ENCODE assay signal across 12 mouse cellular contexts in genomic region chr4:83655396-83655795, GRCm38 (mm10).
DNase-seq lines count a peak whose midpoint lies in the region; ATAC-seq lines count a peak whose summit lies in the region.
"Had no signal": no experiment of that assay in that cellular context is flagged by ENCODE, and none has a peak within 500 bp of the region (broad histone marks: within the 10 kb centered on the region; RNA-seq: fewer than 3 reads in every experiment).

No protein-coding gene starts in this region.

- WGBS in hindbrain, embryonic 11.5 days = 23% methylated on average over 6 of the region's 6 CpGs
- WGBS in hindbrain, embryonic 16.5 days = 21% methylated on average over 6 of the region's 6 CpGs
- 23% methylated on average over 6 of the region's 6 CpGs for WGBS in forebrain, embryonic 15.5 days

- no peaks in the 10 kb centered on the region for H3K9me3 ChIP-seq in hindbrain, embryonic 11.5 days (ENCODE audit: control insufficient read depth, low read length)
- no peaks in the 10 kb centered on the region for H3K9me3 ChIP-seq in hindbrain, embryonic 16.5 days (ENCODE audit: control insufficient read depth, low read length)
- no peaks in the 10 kb centered on the region for H3K9me3 ChIP-seq in forebrain, embryonic 15.5 days
- H3K9me3 ChIP-seq: embryonic facial prominence, embryonic 15.5 days; liver, embryonic 13.5 days had no signal

- H3K27me3 ChIP-seq in hindbrain, embryonic 11.5 days (ENCODE audit: control insufficient read depth, insufficient read depth, low read length) = no peaks in the 10 kb centered on the region
- H3K27me3 ChIP-seq in hindbrain, embryonic 16.5 days (replicated peaks; ENCODE audit: control insufficient read depth, insufficient read depth, low read length) = no peaks in the 10 kb centered on the region
- no peaks in the 10 kb centered on the region for H3K27me3 ChIP-seq in forebrain, embryonic 15.5 days
- H3K27me3 ChIP-seq: embryonic facial prominence, embryonic 15.5 days; liver, embryonic 13.5 days had no signal

- no peaks in the 10 kb centered on the region for H3K4me1 ChIP-seq in hindbrain, embryonic 11.5 days (replicated peaks; ENCODE audit: control insufficient read depth, insufficient read depth, low read length)
- H3K4me1 ChIP-seq in hindbrain, embryonic 16.5 days (ENCODE audit: control insufficient read depth, insufficient read depth, low read depth, low read length) = peaks cover 6% of the 10 kb centered on the region
- H3K4me1 ChIP-seq in forebrain, embryonic 15.5 days = peaks cover 8% of the 10 kb centered on the region
- H3K4me1 ChIP-seq: liver, embryonic 13.5 days had no signal

- H3K27ac ChIP-seq in hindbrain, embryonic 11.5 days (ENCODE audit: low read depth, low read length) = no peak overlapping the region
- no peak overlapping the region for H3K27ac ChIP-seq in hindbrain, embryonic 16.5 days (ENCODE audit: low read depth, low read length)
- H3K27ac ChIP-seq in forebrain, embryonic 15.5 days (replicated peaks) = no peak overlapping the region
- H3K27ac ChIP-seq: embryonic facial prominence, embryonic 15.5 days; liver, embryonic 13.5 days had no signal

- DNase-seq in hindbrain, embryonic 11.5 days (ENCODE audit: low spot score) = peak; percentile 36
- DNase-seq in ovary, postnatal 36 days (ENCODE audit: low spot score) = peak; percentile 68
- DNase-seq in ovary, postnatal 14 days (ENCODE audit: low spot score) = no peak
- DNase-seq in kidney, postnatal 25 days = peak; percentile 16 to 36
- DNase-seq in right cerebral cortex, adult 2 months (ENCODE audit: low spot score in 2 of 2) = no peak
- no peak for DNase-seq in frontal cortex, adult 2 months (ENCODE audit: extremely low spot score in 1 of 2, low spot score in 1 of 2)
- DNase-seq: cerebellum, adult 8-10 months; liver, embryonic 13.5 days had no signal

- H3K36me3 ChIP-seq in hindbrain, embryonic 11.5 days (ENCODE audit: control insufficient read depth, insufficient read depth, low read length) = no peaks in the 10 kb centered on the region
- no peaks in the 10 kb centered on the region for H3K36me3 ChIP-seq in hindbrain, embryonic 16.5 days (ENCODE audit: control insufficient read depth, insufficient read depth, low read length)
- H3K36me3 ChIP-seq in forebrain, embryonic 15.5 days = no peaks in the 10 kb centered on the region
- H3K36me3 ChIP-seq: embryonic facial prominence, embryonic 15.5 days; liver, embryonic 13.5 days had no signal

- H3K4me3 ChIP-seq in hindbrain, embryonic 11.5 days (ENCODE audit: low read depth, low read length) = no peak overlapping the region
- no peak overlapping the region for H3K4me3 ChIP-seq in hindbrain, embryonic 16.5 days (ENCODE audit: low read length)
- no peak overlapping the region for H3K4me3 ChIP-seq in forebrain, embryonic 15.5 days
- H3K4me3 ChIP-seq: embryonic facial prominence, embryonic 15.5 days; liver, embryonic 13.5 days had no signal

- no peak for ATAC-seq in hindbrain, embryonic 11.5 days (ENCODE audit: low FRiP score)
- no peak for ATAC-seq in hindbrain, embryonic 16.5 days
- no peak for ATAC-seq in forebrain, embryonic 15.5 days (replicated peaks)
- ATAC-seq: inflammation-experienced regulatory T-cells, adult 6 months had no signal

- H3K4me2 ChIP-seq in hindbrain, embryonic 11.5 days (replicated peaks; ENCODE audit: low read depth, low read length) = no peak overlapping the region
- H3K4me2 ChIP-seq in hindbrain, embryonic 16.5 days (ENCODE audit: low read length) = no peak overlapping the region
- H3K4me2 ChIP-seq in forebrain, embryonic 15.5 days (replicated peaks) = no peak overlapping the region
- H3K4me2 ChIP-seq: embryonic facial prominence, embryonic 15.5 days; liver, embryonic 13.5 days had no signal

- H3K9ac ChIP-seq in hindbrain, embryonic 11.5 days (ENCODE audit: low read depth, low read length) = no peak overlapping the region
- H3K9ac ChIP-seq in hindbrain, embryonic 16.5 days (ENCODE audit: low read depth, low read length) = no peak overlapping the region
- no peak overlapping the region for H3K9ac ChIP-seq in forebrain, embryonic 15.5 days (replicated peaks)
- H3K9ac ChIP-seq: embryonic facial prominence, embryonic 15.5 days; liver, embryonic 13.5 days had no signal

Comparison
In these comparisons a context has a peak if more than half of its experiments do, and no peak if none do; other contexts are left out.
1. DNase-seq: peak in hindbrain, embryonic 11.5 days (single experiment), ovary, postnatal 36 days (single experiment) and kidney, postnatal 25 days (2 of 2); none in ovary, postnatal 14 days (single experiment), right cerebral cortex, adult 2 months (0 of 2) and frontal cortex, adult 2 months (0 of 2).